Mouse (Mus musculus) liver, embryonic 16.5 days (tissue): ENCODE results near the gene Clec2d. TPM values are rescaled to one million over a fixed set of nuclear protein-coding genes. Genes with fewer than 3 reads are reported as not detected.
A peak's percentile ranks its signal among the peaks of the same experiment; 100 is the strongest.

Experiments
- ATAC-seq: fragments of 200-750 bp; cut with Nextera tagmentation; 2 replicates; pipeline ENCODE4 v1.8.0; 2017; ENCODE audit warnings: low read depth, mild to moderate bottlenecking, moderate number of reproducible peaks, moderate library complexity
- H3K27ac ChIP-seq: fragments of 300-500 bp; sonication (generic); 2 replicates; pipeline ENCODE4 v1.5.1; 2014; ENCODE audit warnings: mild to moderate bottlenecking, low read length
- H3K27me3 ChIP-seq: fragments of 300-500 bp; sonication (generic); 2 replicates; pipeline ENCODE4 v1.6.1; 2014; ENCODE audit warnings: low read depth, low read length, mixed read lengths; ENCODE audit not compliant: control insufficient read depth, insufficient read depth
- H3K36me3 ChIP-seq: fragments of 300-500 bp; sonication (generic); 2 replicates; pipeline ENCODE4 v1.6.1; 2014; ENCODE audit warnings: mild to moderate bottlenecking; ENCODE audit not compliant: control insufficient read depth, insufficient read depth
- H3K4me1 ChIP-seq: fragments of 300-500 bp; sonication (generic); 2 replicates; pipeline ENCODE4 v1.6.1; 2014; ENCODE audit warnings: low read depth, low read length, mixed read lengths; ENCODE audit not compliant: control insufficient read depth
- H3K4me2 ChIP-seq: fragments of 300-500 bp; sonication (generic); 2 replicates; pipeline ENCODE4 v1.6.1; 2014; ENCODE audit warnings: low read depth, low read length, mixed read lengths
- H3K4me3 ChIP-seq: fragments of 300-500 bp; sonication (generic); 2 replicates; pipeline ENCODE4 v1.5.1; 2014; ENCODE audit warnings: low read depth, mild to moderate bottlenecking, low read length
- H3K9ac ChIP-seq: fragments of 300-500 bp; sonication (generic); 2 replicates; pipeline ENCODE4 v1.6.1; 2014; ENCODE audit warnings: low read depth, low read length
- H3K9me3 ChIP-seq: fragments of 300-500 bp; sonication (generic); replicated peaks from 2 replicates; pipeline ENCODE4 v1.6.1; 2016; ENCODE audit warnings: low read length; ENCODE audit not compliant: control insufficient read depth
- WGBS: fragments of 180-500 bp; shearing (Covaris S2); extraction: QIAGEN DNeasy Blood & Tissue Kit; methylation state at CpG from one replicate; pipeline ENCODE4 v1.1.7; 2014; ENCODE audit not compliant: insufficient replicate concordance; 5-methylcytosine and 5-hydroxymethylcytosine counted together
- polyA plus RNA-seq: library from polyadenylated mRNA; unstranded; fragments of >200 nt; fragmentation: Nextera tagmentation; extraction: Ambion mirVana; gene quantifications from 2 replicates; pipeline ENCODE4 v1.2.1, GENCODE M21; 2015

Clec2d gene
- polyA plus RNA-seq, 1 experiment from 2014 or later: 0.70 TPM

- Histone ChIP-seq H3K4me1 (no peaks in the 10 kb centered on the region), H3K4me3 (no peak overlapping the region), H3K4me2 (no peak overlapping the region), H3K9ac (no peak overlapping the region), H3K27ac (no peak overlapping the region), H3K36me3 (no peaks in the 10 kb centered on the region), H3K27me3 (no peaks in the 10 kb centered on the region), H3K9me3 (no peaks in the 10 kb centered on the region)
- 69% methylated on average over 1 of the region's 1 CpGs for WGBS
- peak; percentile 19; the same call in 1 of the 2 replicates for ATAC-seq
Measured at GRCm38 (mm10) chr6:129204342-129204741, 23.9 kb downstream of the Clec2d start.

- ATAC-seq: no peak
- 69% methylated on average over 3 of the region's 3 CpGs for WGBS
Measured at GRCm38 (mm10) chr6:129204838-129205237, 24.4 kb downstream of the Clec2d start.

GRCm38 (mm10) chr6:129208891-129209519, 28.6 kb downstream of the Clec2d start:
- ATAC-seq: no peak
- 67% methylated on average over 5 of the region's 5 CpGs for WGBS
- no peak overlapping the region for H3K27ac ChIP-seq

More at GRCm38 (mm10) chr6:129204838-129205237, 24.4 kb downstream of the Clec2d start:
- Histone ChIP-seq H3K27me3 (no peaks in the 10 kb centered on the region), H3K4me1 (no peaks in the 10 kb centered on the region), H3K9me3 (no peaks in the 10 kb centered on the region), H3K4me3 (no peak overlapping the region), H3K4me2 (no peak overlapping the region), H3K36me3 (no peaks in the 10 kb centered on the region), H3K27ac (no peak overlapping the region), H3K9ac (no peak overlapping the region)

GRCm38 (mm10) chr6:129209785-129210446, 29.5 kb downstream of the Clec2d start:
- WGBS: 51% methylated on average over 1 of the region's 1 CpGs
- no peak for ATAC-seq
- H3K27me3 ChIP-seq: no peaks in the 10 kb centered on the region
- no peaks in the 10 kb centered on the region for H3K36me3 ChIP-seq
- H3K4me2 ChIP-seq: no peak overlapping the region
- H3K9me3 ChIP-seq: no peaks in the 10 kb centered on the region
- no peak overlapping the region for H3K9ac ChIP-seq
- H3K4me3 ChIP-seq: no peak overlapping the region
- no peaks in the 10 kb centered on the region; the same call in 1 of the 2 replicates for H3K4me1 ChIP-seq
- no peak overlapping the region for H3K27ac ChIP-seq

More at GRCm38 (mm10) chr6:129208891-129209519, 28.6 kb downstream of the Clec2d start:
- Histone ChIP-seq H3K27me3 (no peaks in the 10 kb centered on the region), H3K9me3 (no peaks in the 10 kb centered on the region), H3K4me3 (no peak overlapping the region), H3K9ac (no peak overlapping the region), H3K4me1 (no peaks in the 10 kb centered on the region; the same call in 1 of the 2 replicates), H3K36me3 (no peaks in the 10 kb centered on the region), H3K4me2 (no peak overlapping the region)

- Histone ChIP-seq H3K36me3 (no peaks in the 10 kb centered on the region), H3K27me3 (no peaks in the 10 kb centered on the region), H3K27ac (no peak overlapping the region), H3K9me3 (no peaks in the 10 kb centered on the region), H3K4me1 (no peaks in the 10 kb centered on the region; the same call in 1 of the 2 replicates), H3K4me2 (no peak overlapping the region), H3K4me3 (no peak overlapping the region), H3K9ac (no peak overlapping the region)
- ATAC-seq: no peak
- 33% methylated on average over 4 of the region's 4 CpGs for WGBS
Measured at GRCm38 (mm10) chr6:129210447-129210790, 30.0 kb downstream of the Clec2d start.

GRCm38 (mm10) chr6:129212421-129213195, 32.2 kb downstream of the Clec2d start:
- H3K4me1 ChIP-seq: peaks cover 4% of the 10 kb centered on the region; the same call in 1 of the 2 replicates
- no peaks in the 10 kb centered on the region for H3K36me3 ChIP-seq
- H3K4me2 ChIP-seq: no peak overlapping the region
- no peaks in the 10 kb centered on the region for H3K27me3 ChIP-seq
- peak overlapping the region; percentile 71 for H3K27ac ChIP-seq
- H3K9me3 ChIP-seq: no peaks in the 10 kb centered on the region
- no peak overlapping the region for H3K4me3 ChIP-seq
- peak; percentile 79 for ATAC-seq
- H3K9ac ChIP-seq: no peak overlapping the region

- H3K9ac ChIP-seq: no peak overlapping the region
- no peak overlapping the region for H3K4me3 ChIP-seq
- H3K36me3 ChIP-seq: no peaks in the 10 kb centered on the region
- no peak overlapping the region for H3K4me2 ChIP-seq
- 50% methylated on average over 1 of the region's 1 CpGs for WGBS
- no peaks in the 10 kb centered on the region for H3K9me3 ChIP-seq
- H3K4me1 ChIP-seq: peaks cover 4% of the 10 kb centered on the region
- H3K27ac ChIP-seq: no peak overlapping the region
- no peaks in the 10 kb centered on the region for H3K27me3 ChIP-seq
- ATAC-seq: peak; percentile 31
Measured at GRCm38 (mm10) chr6:129213497-129213896, 33.1 kb downstream of the Clec2d start.

GRCm38 (mm10) chr6:129214263-129214662, 33.8 kb downstream of the Clec2d start:
- Histone ChIP-seq H3K4me1 (peaks cover 4% of the 10 kb centered on the region), H3K27ac (no peak overlapping the region), H3K4me3 (no peak overlapping the region), H3K9me3 (no peaks in the 10 kb centered on the region), H3K36me3 (no peaks in the 10 kb centered on the region), H3K27me3 (no peaks in the 10 kb centered on the region), H3K9ac (no peak overlapping the region), H3K4me2 (no peak overlapping the region)
- ATAC-seq: no peak
- WGBS: 52% methylated on average over 2 of the region's 2 CpGs

- Histone ChIP-seq H3K4me1 (peaks cover 8% of the 10 kb centered on the region), H3K27me3 (no peaks in the 10 kb centered on the region), H3K27ac (no peak overlapping the region), H3K4me2 (no peak overlapping the region), H3K4me3 (no peak overlapping the region), H3K9ac (no peak overlapping the region), H3K36me3 (no peaks in the 10 kb centered on the region), H3K9me3 (no peaks in the 10 kb centered on the region)
- ATAC-seq: no peak
- WGBS: 70% methylated on average over 2 of the region's 2 CpGs
Measured at GRCm38 (mm10) chr6:129215053-129215452, 34.6 kb downstream of the Clec2d start.
